Mouse (Mus musculus) brain, embryonic 14.5 days (tissue): ENCODE measurements at regions not wholly inside any gene's neighbourhood (a gene's known extent, or its start where the extent isn't known, plus 50 kb on each side); places are given as distances from the start of the nearest gene placed in this dataset.

ENCODE experiments used
- CTCF ChIP-seq: fragments of 200-500 bp; IDR thresholded peaks from 2 replicates; pipeline ENCODE4 v1.5.1; 2012; ENCODE audit warnings: inconsistent platforms, mild to moderate bottlenecking, moderate library complexity, borderline replicate concordance; ENCODE audit not compliant: insufficient read depth, insufficient read length; ENCODE audit errors: extremely low read depth
- POLR2A ChIP-seq: fragments of 200-500 bp; IDR thresholded peaks from 2 replicates; pipeline ENCODE4 v1.6.1; 2012; ENCODE audit warnings: mild to moderate bottlenecking, inconsistent platforms, borderline replicate concordance; ENCODE audit not compliant: poor library complexity, insufficient read depth, insufficient read length, severe bottlenecking; ENCODE audit errors: extremely low read depth

DNA sequence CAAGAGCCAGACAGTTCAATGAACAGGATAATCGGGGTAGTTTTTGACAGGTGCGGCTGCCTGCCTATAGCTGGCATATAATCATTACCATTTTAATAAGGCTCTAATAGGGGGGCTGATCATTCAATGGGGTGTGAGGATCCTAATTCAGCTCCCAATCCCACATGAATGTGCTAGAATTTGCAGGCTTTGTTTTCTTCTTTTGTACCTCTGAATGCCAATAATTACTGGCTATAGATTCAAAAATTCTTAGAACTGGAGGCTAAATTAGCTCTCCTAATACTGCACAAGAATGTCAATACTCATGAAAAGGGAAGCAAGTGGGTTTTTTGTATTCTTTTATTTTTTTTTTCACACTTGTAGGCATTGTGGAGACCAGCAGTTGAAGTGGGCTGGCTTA lies 104.3 kb downstream of the Ascl1 start:
- TF ChIP-seq CTCF (no peak), POLR2A (no peak)
